Mouse (Mus musculus): Measurements from ENCODE around the gene Gm10190. TPM values are rescaled to one million over a fixed set of nuclear protein-coding genes. Genes with fewer than 3 reads are reported as not detected.

The Gm10190 gene
- total RNA-seq, 4 experiments from 2014 or later, result not detected

Other genes starting within 250 kb of the Gm10190 start
- gene Galm, start 246.1 kb downstream of the Gm10190 start, total RNA-seq (2022), result 1 to 10 TPM; 1.9 to 3.0 (median 2.4) TPM
- gene Srsf7, start 166.2 kb downstream of the Gm10190 start, total RNA-seq (2022), result 10 to 100 TPM; 25.5 to 31.1 (median 28.5) TPM
- under 1 TPM in 1 of 4 experiments, not detected in 3; 0.13 TPM for gene Ttc39d, start 166.1 kb downstream of the Gm10190 start, total RNA-seq (2022)
- 1 to 10 TPM; 6.0 to 8.1 (median 7.2) TPM for gene Gemin6, start 149.1 kb downstream of the Gm10190 start, total RNA-seq (2022)
- 1 to 10 TPM; 5.5 to 9.6 (median 7.1) TPM for gene Morn2, start 83.3 kb downstream of the Gm10190 start, total RNA-seq (2022)
- gene Dhx57, start 83.1 kb downstream of the Gm10190 start, total RNA-seq (2022), result 10 to 100 TPM in 1 of 4 experiments, 1 to 10 TPM in 3; 6.8 to 10.0 (median 7.6) TPM
- not detected for gene Arhgef33, start 66.1 kb downstream of the Gm10190 start, total RNA-seq (2022)
- 10 to 100 TPM; 13.2 to 16.6 (median 16.0) TPM for gene Sos1, start 106.9 kb upstream of the Gm10190 start, total RNA-seq (2022)
- gene Cdkl4, start 204.3 kb upstream of the Gm10190 start, total RNA-seq (2022), result under 1 TPM in 1 of 4 experiments, not detected in 3; 0.10 TPM

Data from gastrocnemius, adult 8-10 months (tissue).